Mouse (Mus musculus): ENCODE data around the gene Cfap157. TPM values are rescaled to one million over a fixed set of nuclear protein-coding genes. Genes with fewer than 3 reads are reported as not detected.

The Cfap157 gene
- polyA plus RNA-seq, 1 experiment from 2014 or later: 0.27 TPM

GRCm38 (mm10) chr2:32750199-32750598 lies 34.0 kb downstream of the Cfap157 start:
- H3K4me1 ChIP-seq (ENCODE audit: control insufficient read depth, insufficient read depth, low read length): peaks cover 8% of the 10 kb centered on the region
- H3K36me3 ChIP-seq (ENCODE audit: control insufficient read depth, insufficient read depth, low read length): no peaks in the 10 kb centered on the region; the same call in 1 of the 2 replicates
- no peaks in the 10 kb centered on the region for H3K27me3 ChIP-seq (ENCODE audit: control insufficient read depth, insufficient read depth, low read length)
- 77% methylated on average over 7 of the region's 7 CpGs for WGBS
- H3K4me3 ChIP-seq (ENCODE audit: low read depth, low read length): no peak overlapping the region
- ATAC-seq (ENCODE audit: insufficient number of reproducible peaks, low FRiP score, low TSS enrichment, low read depth) (no peak), DNase-seq (ENCODE audit: low spot score) (no peak)
- no peak overlapping the region for H3K9ac ChIP-seq (ENCODE audit: low read length)
- H3K9me3 ChIP-seq (ENCODE audit: control insufficient read depth, low read length): no peaks in the 10 kb centered on the region
- no peak overlapping the region for H3K27ac ChIP-seq (replicated peaks; ENCODE audit: low read depth, low read length)
- no peak overlapping the region for H3K4me2 ChIP-seq (ENCODE audit: low read depth, severe bottlenecking)

GRCm38 (mm10) chr2:32749082-32749481 lies 35.1 kb downstream of the Cfap157 start:
- no peaks in the 10 kb centered on the region for H3K27me3 ChIP-seq (ENCODE audit: control insufficient read depth, insufficient read depth, low read length)
- no peaks in the 10 kb centered on the region for H3K9me3 ChIP-seq (ENCODE audit: control insufficient read depth, low read length)
- no peaks in the 10 kb centered on the region; the same call in 1 of the 2 replicates for H3K36me3 ChIP-seq (ENCODE audit: control insufficient read depth, insufficient read depth, low read length)
- no peak for ATAC-seq (ENCODE audit: insufficient number of reproducible peaks, low FRiP score, low TSS enrichment, low read depth)
- no peak overlapping the region for H3K9ac ChIP-seq (ENCODE audit: low read length)
- H3K4me3 ChIP-seq (ENCODE audit: low read depth, low read length): no peak overlapping the region
- DNase-seq (ENCODE audit: low spot score): no peak
- 90% methylated on average over 16 of the region's 16 CpGs for WGBS
- H3K4me1 ChIP-seq (ENCODE audit: control insufficient read depth, insufficient read depth, low read length): peaks cover 8% of the 10 kb centered on the region
- H3K4me2 ChIP-seq (ENCODE audit: low read depth, severe bottlenecking): no peak overlapping the region
- no peak overlapping the region for H3K27ac ChIP-seq (replicated peaks; ENCODE audit: low read depth, low read length)

GRCm38 (mm10) chr2:32744272-32744982 lies 39.8 kb downstream of the Cfap157 start:
- DNase-seq (ENCODE audit: low spot score): no peak
- Histone ChIP-seq H3K27me3 (ENCODE audit: control insufficient read depth, insufficient read depth, low read length) (peaks cover 26% of the 10 kb centered on the region), H3K36me3 (ENCODE audit: control insufficient read depth, insufficient read depth, low read length) (no peaks in the 10 kb centered on the region; the same call in 1 of the 2 replicates), H3K9me3 (ENCODE audit: control insufficient read depth, low read length) (no peaks in the 10 kb centered on the region), H3K4me3 (ENCODE audit: low read depth, low read length) (no peak overlapping the region), H3K4me2 (ENCODE audit: low read depth, severe bottlenecking) (no peak overlapping the region), H3K9ac (ENCODE audit: low read length) (no peak overlapping the region), H3K4me1 (ENCODE audit: control insufficient read depth, insufficient read depth, low read length) (peaks cover 15% of the 10 kb centered on the region), H3K27ac (replicated peaks; ENCODE audit: low read depth, low read length) (no peak overlapping the region)
- 80% methylated on average over 15 of the region's 15 CpGs for WGBS
- no peak for ATAC-seq (ENCODE audit: insufficient number of reproducible peaks, low FRiP score, low TSS enrichment, low read depth)

- H3K4me2 ChIP-seq (ENCODE audit: low read depth, severe bottlenecking): peak overlapping the region; percentile 96
- H3K27me3 ChIP-seq (ENCODE audit: control insufficient read depth, insufficient read depth, low read length): peaks cover 26% of the 10 kb centered on the region
- H3K27ac ChIP-seq (replicated peaks; ENCODE audit: low read depth, low read length): no peak overlapping the region
- H3K9ac ChIP-seq (ENCODE audit: low read length): no peak overlapping the region
- DNase-seq (ENCODE audit: low spot score): peak; percentile 67
- no peaks in the 10 kb centered on the region; the same call in 1 of the 2 replicates for H3K36me3 ChIP-seq (ENCODE audit: control insufficient read depth, insufficient read depth, low read length)
- ATAC-seq (ENCODE audit: insufficient number of reproducible peaks, low FRiP score, low TSS enrichment, low read depth): peak; percentile 56
- peak overlapping the region; percentile 45 for H3K4me3 ChIP-seq (ENCODE audit: low read depth, low read length)
- no peaks in the 10 kb centered on the region for H3K9me3 ChIP-seq (ENCODE audit: control insufficient read depth, low read length)
- WGBS: 1% methylated on average over 18 of the region's 18 CpGs
- H3K4me1 ChIP-seq (ENCODE audit: control insufficient read depth, insufficient read depth, low read length): peaks cover 15% of the 10 kb centered on the region
Measured at GRCm38 (mm10) chr2:32742173-32742531, 42.1 kb downstream of the Cfap157 start.

GRCm38 (mm10) chr2:32741273-32742172 lies 42.7 kb downstream of the Cfap157 start:
- H3K27me3 ChIP-seq (ENCODE audit: control insufficient read depth, insufficient read depth, low read length): peaks cover 26% of the 10 kb centered on the region
- H3K36me3 ChIP-seq (ENCODE audit: control insufficient read depth, insufficient read depth, low read length): no peaks in the 10 kb centered on the region; the same call in 1 of the 2 replicates
- H3K27ac ChIP-seq (replicated peaks; ENCODE audit: low read depth, low read length): no peak overlapping the region
- peak overlapping the region; percentile 96 for H3K4me2 ChIP-seq (ENCODE audit: low read depth, severe bottlenecking)
- peaks cover 15% of the 10 kb centered on the region for H3K4me1 ChIP-seq (ENCODE audit: control insufficient read depth, insufficient read depth, low read length)
- peak; percentile 72 for DNase-seq (ENCODE audit: low spot score)
- H3K4me3 ChIP-seq (ENCODE audit: low read depth, low read length): peak overlapping the region; percentile 45
- WGBS: 1% methylated on average over 44 of the region's 58 CpGs
- no peaks in the 10 kb centered on the region for H3K9me3 ChIP-seq (ENCODE audit: control insufficient read depth, low read length)
- ATAC-seq (ENCODE audit: insufficient number of reproducible peaks, low FRiP score, low TSS enrichment, low read depth): peak; percentile 33; the same call in 1 of the 2 replicates
- H3K9ac ChIP-seq (ENCODE audit: low read length): peak overlapping the region; percentile 34; the same call in 1 of the 2 replicates

DNA sequence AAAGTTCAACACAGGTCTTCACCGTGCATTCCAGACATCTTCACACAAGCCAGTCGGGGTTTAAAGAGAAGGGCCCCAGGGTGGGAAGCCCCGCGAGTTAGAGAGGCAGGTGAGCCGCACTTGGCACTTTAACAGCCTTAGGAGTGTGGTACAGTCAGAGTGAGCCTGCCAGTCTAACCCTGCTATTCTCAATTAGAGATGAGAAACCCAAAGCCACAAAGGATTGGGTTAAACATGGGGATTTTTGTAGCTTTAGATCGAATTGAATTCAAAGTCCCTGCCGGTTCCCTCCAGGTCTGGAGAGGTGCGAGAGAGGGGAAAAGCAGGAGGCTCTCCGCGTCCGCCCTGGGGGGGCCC lies 43.3 kb downstream of the Cfap157 start, which contains the start of gene 6330409D20Rik:
6330409D20Rik (minus strand) TSS at position 101 of the 357 bp plus-strand sequence.
- Histone ChIP-seq H3K27me3 (ENCODE audit: control insufficient read depth, insufficient read depth, low read length) (peaks cover 26% of the 10 kb centered on the region), H3K9me3 (ENCODE audit: control insufficient read depth, low read length) (no peaks in the 10 kb centered on the region), H3K4me1 (ENCODE audit: control insufficient read depth, insufficient read depth, low read length) (peaks cover 15% of the 10 kb centered on the region), H3K4me2 (ENCODE audit: low read depth, severe bottlenecking) (peak within 1 kb of the TSS; percentile 96), H3K27ac (replicated peaks; ENCODE audit: low read depth, low read length) (no peak within 1 kb of the TSS), H3K36me3 (ENCODE audit: control insufficient read depth, insufficient read depth, low read length) (no peaks in the 10 kb centered on the region; the same call in 1 of the 2 replicates), H3K9ac (ENCODE audit: low read length) (peak within 1 kb of the TSS; percentile 34; the same call in 1 of the 2 replicates), H3K4me3 (ENCODE audit: low read depth, low read length) (peak within 1 kb of the TSS; percentile 45)
- no peak for DNase-seq (ENCODE audit: low spot score)
- ATAC-seq (ENCODE audit: insufficient number of reproducible peaks, low FRiP score, low TSS enrichment, low read depth): no peak
- 9% methylated on average over 11 of the region's 11 CpGs for WGBS

DNA sequence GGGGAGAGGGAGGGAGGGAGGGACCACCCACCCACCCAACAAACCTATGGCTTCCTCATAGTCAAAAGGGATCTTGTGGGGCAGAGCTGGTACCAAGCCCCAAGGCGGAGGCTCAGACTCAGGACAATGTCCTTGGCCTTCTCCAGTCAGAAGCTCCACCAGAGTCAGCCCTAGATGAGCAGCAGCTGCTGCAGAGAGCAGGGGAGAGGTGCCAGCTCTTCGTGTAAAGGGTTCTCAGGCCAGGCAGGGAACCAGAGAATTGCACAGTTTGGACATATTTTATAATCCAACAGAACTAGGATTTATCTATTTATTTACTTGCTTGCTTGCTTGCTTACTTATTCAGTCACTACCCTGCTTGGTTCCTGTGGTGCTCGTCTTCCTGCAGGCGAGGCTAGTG lies 44.9 kb downstream of the Cfap157 start:
- H3K9ac ChIP-seq (ENCODE audit: low read length): no peak overlapping the region
- H3K27ac ChIP-seq (replicated peaks; ENCODE audit: low read depth, low read length): no peak overlapping the region
- H3K27me3 ChIP-seq (ENCODE audit: control insufficient read depth, insufficient read depth, low read length): peaks cover 26% of the 10 kb centered on the region
- H3K4me3 ChIP-seq (ENCODE audit: low read depth, low read length): no peak overlapping the region
- no peaks in the 10 kb centered on the region for H3K36me3 ChIP-seq (ENCODE audit: control insufficient read depth, insufficient read depth, low read length)
- no peak for DNase-seq (ENCODE audit: low spot score)
- no peak for ATAC-seq (ENCODE audit: insufficient number of reproducible peaks, low FRiP score, low TSS enrichment, low read depth)
- no peak overlapping the region for H3K4me2 ChIP-seq (ENCODE audit: low read depth, severe bottlenecking)
- H3K9me3 ChIP-seq (ENCODE audit: control insufficient read depth, low read length): no peaks in the 10 kb centered on the region
- peaks cover 18% of the 10 kb centered on the region for H3K4me1 ChIP-seq (ENCODE audit: control insufficient read depth, insufficient read depth, low read length)
- WGBS: 66% methylated on average over 4 of the region's 4 CpGs

GRCm38 (mm10) chr2:32737008-32737407 lies 47.2 kb downstream of the Cfap157 start:
- no peak overlapping the region for H3K4me2 ChIP-seq (ENCODE audit: low read depth, severe bottlenecking)
- H3K9ac ChIP-seq (ENCODE audit: low read length): no peak overlapping the region
- peaks cover 16% of the 10 kb centered on the region for H3K4me1 ChIP-seq (ENCODE audit: control insufficient read depth, insufficient read depth, low read length)
- no peak for DNase-seq (ENCODE audit: low spot score)
- no peak overlapping the region for H3K4me3 ChIP-seq (ENCODE audit: low read depth, low read length)
- H3K27ac ChIP-seq (replicated peaks; ENCODE audit: low read depth, low read length): no peak overlapping the region
- no peaks in the 10 kb centered on the region for H3K9me3 ChIP-seq (ENCODE audit: control insufficient read depth, low read length)
- H3K36me3 ChIP-seq (ENCODE audit: control insufficient read depth, insufficient read depth, low read length): no peaks in the 10 kb centered on the region
- ATAC-seq (ENCODE audit: insufficient number of reproducible peaks, low FRiP score, low TSS enrichment, low read depth): no peak
- H3K27me3 ChIP-seq (ENCODE audit: control insufficient read depth, insufficient read depth, low read length): peaks cover 16% of the 10 kb centered on the region
- 61% methylated on average over 6 of the region's 6 CpGs for WGBS

All from limb, embryonic 11.5 days (tissue).